Mouse (Mus musculus) MEL (cell line): ENCODE measurements around the gene Psmb6. TPM values are rescaled to one million over a fixed set of nuclear protein-coding genes. Genes with fewer than 3 reads are reported as not detected.

Experiments used
- DNase-seq: peaks from one replicate; pipeline ENCODE4 v3.0.0; 2011; ENCODE audit warnings: low read depth, low spot score
- H3K27ac ChIP-seq: 2 replicates; pipeline ENCODE4 v1.5.1; 2012; ENCODE audit warnings: low read depth, mild to moderate bottlenecking, control low read depth, low read length, moderate library complexity; ENCODE audit not compliant: control insufficient read depth
- H3K27me3 ChIP-seq, 2 experiments: fragments of 150-350 bp in 1 of 2; sonication (generic) in 1 of 2; 2 replicates each; pipeline ENCODE4 v1.6.1; 2012; ENCODE audit warnings: low read length in 2 of 2, mild to moderate bottlenecking in 2 of 2, improper control_type of control experiment in 1 of 2, moderate library complexity in 1 of 2; ENCODE audit not compliant: insufficient read depth in 2 of 2, control insufficient read depth in 1 of 2
- H3K36me3 ChIP-seq, 2 experiments: 2 replicates each; pipeline ENCODE4 v1.6.1; 2012 to 2014; ENCODE audit warnings: low read length in 2 of 2, improper control_type of control experiment in 1 of 2, inconsistent platforms in 1 of 2, mild to moderate bottlenecking in 1 of 2; ENCODE audit not compliant: insufficient read depth in 2 of 2, control insufficient read depth in 1 of 2
- H3K4me1 ChIP-seq, 2 experiments: fragments of 150-350 bp in 1 of 2; sonication (generic) in 1 of 2; 2 replicates each; pipeline ENCODE4 v1.6.1; 2012; ENCODE audit warnings: low read length in 2 of 2, improper control_type of control experiment in 1 of 2, mild to moderate bottlenecking in 1 of 2; ENCODE audit not compliant: insufficient read depth in 2 of 2, control insufficient read depth in 1 of 2
- H3K4me3 ChIP-seq, 2 experiments: fragments of 150-350 bp in 1 of 2; sonication (generic) in 1 of 2; 2 replicates each; pipeline ENCODE4 v1.5.1; 2012; ENCODE audit warnings: low read depth in 2 of 2, low read length in 2 of 2, mild to moderate bottlenecking in 2 of 2, moderate library complexity in 2 of 2, control low read depth in 1 of 2, improper control_type of control experiment in 1 of 2; ENCODE audit not compliant: control insufficient read depth in 1 of 2, insufficient read depth in 1 of 2
- H3K79me2 ChIP-seq: 2 replicates; pipeline ENCODE4 v1.6.1; 2012; ENCODE audit warnings: mild to moderate bottlenecking, low read length, moderate library complexity; ENCODE audit not compliant: control insufficient read depth, poor library complexity, insufficient read depth
- H3K9ac ChIP-seq: 2 replicates; pipeline ENCODE4 v1.6.1; 2012; ENCODE audit warnings: low read depth, mild to moderate bottlenecking, control low read depth, low read length, moderate library complexity; ENCODE audit not compliant: control insufficient read depth, poor library complexity, severe bottlenecking
- H3K9me3 ChIP-seq: fragments of 150-350 bp; sonication (generic); replicated peaks from 2 replicates; pipeline ENCODE4 v1.6.1; 2012; ENCODE audit warnings: mild to moderate bottlenecking, low read length, improper control_type of control experiment, moderate library complexity; ENCODE audit not compliant: insufficient read depth
- BHLHE40 ChIP-seq: IDR thresholded peaks from 2 replicates; pipeline ENCODE4 v1.6.1; 2012; ENCODE audit warnings: low read depth, mild to moderate bottlenecking, inconsistent platforms, low read length, improper control_type of control experiment, borderline replicate concordance
- CHD1 ChIP-seq: IDR thresholded peaks from 2 replicates; pipeline ENCODE4 v1.6.1; 2012; ENCODE audit warnings: low read depth, mild to moderate bottlenecking, inconsistent platforms, low read length, improper control_type of control experiment
- CHD2 ChIP-seq: IDR thresholded peaks from 2 replicates; pipeline ENCODE4 v1.6.1; 2011; ENCODE audit warnings: low read length, improper control_type of control experiment
- ELF1 ChIP-seq: IDR thresholded peaks from 2 replicates; pipeline ENCODE4 v1.6.1; 2014; ENCODE audit warnings: low read depth, mild to moderate bottlenecking, inconsistent platforms, low read length, improper control_type of control experiment, moderate library complexity
- EP300 ChIP-seq, 2 experiments: IDR thresholded peaks; 2 replicates each; pipeline ENCODE4 v1.6.1; 2011; ENCODE audit warnings: improper control_type of control experiment in 2 of 2, low read length in 2 of 2, low read depth in 1 of 2, mild to moderate bottlenecking in 1 of 2
- ETS1 ChIP-seq: IDR thresholded peaks from 2 replicates; pipeline ENCODE4 v1.6.1; 2012; ENCODE audit warnings: low read depth, mild to moderate bottlenecking, inconsistent platforms, low read length, improper control_type of control experiment, moderate library complexity
- KAT2A ChIP-seq: conservative IDR thresholded peaks from 2 replicates; pipeline ENCODE4 v1.6.1; 2012; ENCODE audit warnings: low read depth, low read length, improper control_type of control experiment, inconsistent platforms
- MAFK ChIP-seq: IDR thresholded peaks from 2 replicates; pipeline ENCODE4 v1.6.1; 2011; ENCODE audit warnings: low read depth, mild to moderate bottlenecking, low read length, improper control_type of control experiment, borderline replicate concordance
- MAZ ChIP-seq: IDR thresholded peaks from 2 replicates; pipeline ENCODE4 v1.6.1; 2012; ENCODE audit warnings: low read depth, mild to moderate bottlenecking, inconsistent platforms, low read length, improper control_type of control experiment
- MEF2A ChIP-seq: IDR thresholded peaks from 2 replicates; pipeline ENCODE4 v1.6.1; 2014; ENCODE audit warnings: low read depth, mild to moderate bottlenecking, inconsistent platforms, low read length, improper control_type of control experiment; ENCODE audit not compliant: poor library complexity, insufficient replicate concordance, severe bottlenecking; ENCODE audit errors: extremely low read depth
- MXI1 ChIP-seq: IDR thresholded peaks from 2 replicates; pipeline ENCODE4 v1.6.1; 2011; ENCODE audit warnings: mild to moderate bottlenecking, low read depth, low read length, improper control_type of control experiment
- POLR2AphosphoS2 ChIP-seq: IDR thresholded peaks from 2 replicates; pipeline ENCODE4 v1.6.1; 2011; ENCODE audit warnings: low read length, improper control_type of control experiment
- SIN3A ChIP-seq: IDR thresholded peaks from 2 replicates; pipeline ENCODE4 v1.6.1; 2012; ENCODE audit warnings: low read length, improper control_type of control experiment, inconsistent platforms
- SMC3 ChIP-seq: IDR thresholded peaks from 2 replicates; pipeline ENCODE4 v1.6.1; 2011; ENCODE audit warnings: low read depth, low read length, improper control_type of control experiment
- TAL1 ChIP-seq: IDR thresholded peaks from 2 replicates; pipeline ENCODE4 v1.6.1; 2012; ENCODE audit warnings: mild to moderate bottlenecking, inconsistent platforms, low read length, moderate library complexity, mixed read lengths
- TBP ChIP-seq: IDR thresholded peaks from 2 replicates; pipeline ENCODE4 v1.8.0; 2011; ENCODE audit warnings: low read depth, low read length, improper control_type of control experiment
- TCF12 ChIP-seq: IDR thresholded peaks from 2 replicates; pipeline ENCODE4 v1.6.1; 2014; ENCODE audit warnings: low read depth, mild to moderate bottlenecking, inconsistent platforms, low read length, improper control_type of control experiment, moderate library complexity
- UBTF ChIP-seq: IDR thresholded peaks from 2 replicates; pipeline ENCODE4 v1.6.1; 2012; ENCODE audit warnings: low read depth, mild to moderate bottlenecking, inconsistent platforms, low read length, improper control_type of control experiment, moderate library complexity, borderline replicate concordance; ENCODE audit not compliant: insufficient read depth
- USF2 ChIP-seq, 2 experiments: IDR thresholded peaks; 2 replicates each; pipeline ENCODE4 v1.6.1; 2011 to 2012; ENCODE audit warnings: improper control_type of control experiment in 2 of 2, low read length in 2 of 2, borderline replicate concordance in 1 of 2, inconsistent platforms in 1 of 2, low read depth in 1 of 2, mild to moderate bottlenecking in 1 of 2; ENCODE audit not compliant: insufficient read depth in 1 of 2
- polyA plus RNA-seq, 2 experiments: library from polyadenylated mRNA; stranded (reverse) in 1 of 2; unstranded in 1 of 2; fragments of >175 nt in 1 of 2; fragments of >200 nt in 1 of 2; gene quantifications; 2 replicates each; pipeline versions ENCODE4 v1.2.1 to v1.2.4; 2012; ENCODE audit warnings: low replicate concordance in 2 of 2, low read depth in 1 of 2; ENCODE audit not compliant: insufficient read length in 2 of 2, insufficient read depth in 1 of 2, missing spikeins in 1 of 2
- total RNA-seq: library from RNA; depleted of rRNA; stranded (reverse); fragments of 300-350 nt; gene quantifications from 2 replicates; pipeline ENCODE4 v1.2.3, GENCODE M21; 2012

The Psmb6 gene
- total and polyA plus RNA-seq, 3 experiments: 462 to 602 TPM; not detected in 1

DNA sequence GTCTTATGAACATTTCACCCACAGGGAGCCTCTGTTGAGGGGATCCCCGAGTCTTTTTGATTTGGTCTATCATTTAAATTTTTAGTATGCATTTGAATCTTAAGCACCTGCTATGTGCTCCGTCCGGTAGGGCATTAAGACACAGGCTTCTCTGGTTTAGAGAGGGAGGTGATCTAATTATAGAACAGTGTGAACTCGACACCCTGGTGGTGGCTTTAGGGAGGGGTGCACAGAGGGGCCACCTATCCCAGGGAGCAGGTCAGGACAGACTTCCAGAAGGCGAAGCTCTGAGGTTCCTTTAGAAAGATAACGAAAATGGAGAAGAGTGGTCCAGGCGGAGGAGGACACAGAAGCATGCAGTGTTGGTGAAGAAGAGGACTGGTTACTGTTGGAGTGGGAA, 19.3 kb downstream of the Psmb6 start:
- Histone ChIP-seq H3K36me3 (no peaks in the 10 kb centered on the region), H3K27me3 (peaks cover 16 to 17% of the 10 kb centered on the region in 2 experiments)

DNA sequence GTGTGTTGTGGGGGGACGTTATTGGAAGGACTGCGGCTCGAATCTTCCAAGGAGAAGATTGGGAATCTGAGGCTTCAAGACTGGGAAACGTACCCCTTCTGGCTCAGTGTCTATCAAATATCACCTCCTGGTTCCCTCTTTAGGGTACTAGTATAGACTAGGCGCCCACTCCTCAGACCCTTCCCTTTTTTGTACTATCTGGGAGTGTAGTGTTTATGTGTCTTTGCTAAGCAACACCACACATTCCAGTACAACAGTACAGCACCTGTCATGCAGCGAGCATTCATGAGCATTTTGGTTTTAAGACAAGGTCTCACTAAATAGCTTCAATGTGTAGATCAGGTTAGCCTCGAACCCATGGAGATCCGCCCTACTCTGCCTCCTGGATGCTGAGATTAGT, 26.4 kb downstream of the Psmb6 start:
- Histone ChIP-seq H3K4me1 (peaks cover 0 to 15% of the 10 kb centered on the region in 2 experiments; a peak in 2 of 4 replicates), H3K4me3 (no peak overlapping the region), H3K79me2 (no peaks in the 10 kb centered on the region), H3K9ac (no peak overlapping the region), H3K36me3 (peaks cover 0 to 2% of the 10 kb centered on the region in 2 experiments; a peak in 1 of 4 replicates), H3K27ac (no peak overlapping the region), H3K27me3 (peaks cover 2 to 5% of the 10 kb centered on the region in 2 experiments; a peak in 3 of 4 replicates), H3K9me3 (no peaks in the 10 kb centered on the region)
- DNase-seq: peak; percentile 77
- TF ChIP-seq CHD2: no peak
- TF ChIP-seq TBP: no peak
- no peak for TF ChIP-seq ETS1
- no peak for TF ChIP-seq MEF2A
- TF ChIP-seq SIN3A: no peak
- 0 out of 4 replicates have a peak, but pooled peaks of 1 of the 2 experiments have one; percentile 14 for TF ChIP-seq EP300 (IDR thresholded peaks at IDR 0.05; ENCODE audit: low read depth in 1 of 2, low read length in 2 of 2)
- no peak for TF ChIP-seq MXI1
- no peak for TF ChIP-seq KAT2A
- peak; percentile 34 for TF ChIP-seq TAL1
- no peak for TF ChIP-seq BHLHE40
- no peak for TF ChIP-seq CHD1
- no peak for TF ChIP-seq USF2 (IDR thresholded peaks at IDR 0.05; ENCODE audit: borderline replicate concordance in 1 of 2, insufficient read depth in 1 of 2, low read depth in 1 of 2, low read length in 2 of 2)
- no peak for TF ChIP-seq SMC3
- no peak for TF ChIP-seq UBTF

More for the DNA sequence above, 19.3 kb downstream of the Psmb6 start:
- no peaks in the 10 kb centered on the region for H3K9me3 ChIP-seq
- TF ChIP-seq ELF1 (no peak), UBTF (no peak), MAFK (no peak), TCF12 (no peak), MAZ (no peak), BHLHE40 (no peak), MXI1 (no peak), POLR2AphosphoS2 (no peak)
- H3K4me1 ChIP-seq: peaks cover 0 to 3% of the 10 kb centered on the region in 2 experiments; a peak in 2 of 4 replicates
- no peak overlapping the region for H3K9ac ChIP-seq
- no peak overlapping the region for H3K4me3 ChIP-seq
- H3K27ac ChIP-seq: no peak overlapping the region
- DNase-seq: no peak
- H3K79me2 ChIP-seq: no peaks in the 10 kb centered on the region; the same call in 1 of the 2 replicates
